Mouse (Mus musculus) erythroblast, embryonic 14.5 days (primary cell): ENCODE data around the gene Prkn.

Experiments
- GATA1 ChIP-seq: IDR thresholded peaks from 2 replicates; pipeline ENCODE4 v1.6.1; 2012; ENCODE audit warnings: low read length, inconsistent platforms, mixed read lengths
- TAL1 ChIP-seq: IDR thresholded peaks from 3 replicates; pipeline ENCODE4 v1.6.1; 2012; ENCODE audit warnings: low read length, inconsistent platforms, mixed read lengths

- TF ChIP-seq GATA1 (no peak), TAL1 (no peak)
Measured at GRCm38 (mm10) chr17:11271876-11272275, 431.7 kb downstream of the Prkn start.
